Mouse (Mus musculus): ENCODE measurements at regions not wholly inside any gene's neighbourhood (a gene's known extent, or its start where the extent isn't known, plus 50 kb on each side); places are given as distances from the start of the nearest gene placed in this dataset.

GRCm38 (mm10) chr9:11729732-11730131, 825.2 kb upstream of the Cntn5 start:
- Histone ChIP-seq H3K27ac (ENCODE audit: low read depth, low read length) (no peak overlapping the region), H3K36me3 (ENCODE audit: control insufficient read depth, insufficient read depth, low read length) (no peaks in the 10 kb centered on the region), H3K4me1 (ENCODE audit: control insufficient read depth, insufficient read depth, low read length) (no peaks in the 10 kb centered on the region), H3K9me3 (ENCODE audit: control insufficient read depth, low read length) (no peaks in the 10 kb centered on the region), H3K27me3 (ENCODE audit: control insufficient read depth, insufficient read depth, low read length) (no peaks in the 10 kb centered on the region), H3K9ac (ENCODE audit: low read depth, low read length) (no peak overlapping the region), H3K4me3 (ENCODE audit: low read length) (no peak overlapping the region), H3K4me2 (replicated peaks; ENCODE audit: low read depth, low read length) (no peak overlapping the region)
- ATAC-seq (ENCODE audit: low FRiP score, low TSS enrichment) = no peak

- H3K9me3 ChIP-seq (ENCODE audit: control insufficient read depth, low read length) = no peaks in the 10 kb centered on the region
- ATAC-seq (ENCODE audit: low FRiP score, low TSS enrichment) = no peak
- no peak overlapping the region for H3K4me2 ChIP-seq (replicated peaks; ENCODE audit: low read depth, low read length)
- H3K27me3 ChIP-seq (ENCODE audit: control insufficient read depth, insufficient read depth, low read length) = no peaks in the 10 kb centered on the region
- 93% methylated on average over 2 of the region's 2 CpGs for WGBS
- H3K36me3 ChIP-seq (ENCODE audit: control insufficient read depth, insufficient read depth, low read length) = no peaks in the 10 kb centered on the region
- H3K27ac ChIP-seq (ENCODE audit: low read depth, low read length) = no peak overlapping the region
- H3K4me1 ChIP-seq (ENCODE audit: control insufficient read depth, insufficient read depth, low read length) = no peaks in the 10 kb centered on the region
- no peak overlapping the region for H3K4me3 ChIP-seq (ENCODE audit: low read length)
- no peak overlapping the region for H3K9ac ChIP-seq (ENCODE audit: low read depth, low read length)
These were observed 817.2 kb upstream of the Cntn5 start for GRCm38 (mm10) chr9:11721811-11722210.

GRCm38 (mm10) chr9:11704647-11705046, 800.1 kb upstream of the Cntn5 start:
- Histone ChIP-seq H3K4me3 (ENCODE audit: low read length) (no peak overlapping the region), H3K4me2 (replicated peaks; ENCODE audit: low read depth, low read length) (no peak overlapping the region), H3K27ac (ENCODE audit: low read depth, low read length) (no peak overlapping the region), H3K36me3 (ENCODE audit: control insufficient read depth, insufficient read depth, low read length) (no peaks in the 10 kb centered on the region), H3K4me1 (ENCODE audit: control insufficient read depth, insufficient read depth, low read length) (no peaks in the 10 kb centered on the region), H3K9me3 (ENCODE audit: control insufficient read depth, low read length) (no peaks in the 10 kb centered on the region), H3K9ac (ENCODE audit: low read depth, low read length) (no peak overlapping the region), H3K27me3 (ENCODE audit: control insufficient read depth, insufficient read depth, low read length) (no peaks in the 10 kb centered on the region)
- no peak for ATAC-seq (ENCODE audit: low FRiP score, low TSS enrichment)
- WGBS = 100% methylated on average over 1 of the region's 1 CpGs

- Histone ChIP-seq H3K4me1 (ENCODE audit: control insufficient read depth, insufficient read depth, low read length) (no peaks in the 10 kb centered on the region), H3K9ac (ENCODE audit: low read depth, low read length) (no peak overlapping the region), H3K4me3 (ENCODE audit: low read length) (no peak overlapping the region), H3K27me3 (ENCODE audit: control insufficient read depth, insufficient read depth, low read length) (no peaks in the 10 kb centered on the region), H3K36me3 (ENCODE audit: control insufficient read depth, insufficient read depth, low read length) (no peaks in the 10 kb centered on the region), H3K4me2 (replicated peaks; ENCODE audit: low read depth, low read length) (no peak overlapping the region), H3K27ac (ENCODE audit: low read depth, low read length) (no peak overlapping the region), H3K9me3 (ENCODE audit: control insufficient read depth, low read length) (no peaks in the 10 kb centered on the region)
- 84% methylated on average over 3 of the region's 3 CpGs for WGBS
- ATAC-seq (ENCODE audit: low FRiP score, low TSS enrichment) = no peak
These were observed 798.6 kb upstream of the Cntn5 start for GRCm38 (mm10) chr9:11703150-11703549.

- Histone ChIP-seq H3K27ac (ENCODE audit: low read depth, low read length) (no peak overlapping the region), H3K9ac (ENCODE audit: low read depth, low read length) (no peak overlapping the region), H3K36me3 (ENCODE audit: control insufficient read depth, insufficient read depth, low read length) (no peaks in the 10 kb centered on the region), H3K4me2 (replicated peaks; ENCODE audit: low read depth, low read length) (no peak overlapping the region), H3K9me3 (ENCODE audit: control insufficient read depth, low read length) (no peaks in the 10 kb centered on the region), H3K4me1 (ENCODE audit: control insufficient read depth, insufficient read depth, low read length) (no peaks in the 10 kb centered on the region), H3K4me3 (ENCODE audit: low read length) (no peak overlapping the region), H3K27me3 (ENCODE audit: control insufficient read depth, insufficient read depth, low read length) (no peaks in the 10 kb centered on the region)
- ATAC-seq (ENCODE audit: low FRiP score, low TSS enrichment) = no peak
- WGBS = 89% methylated on average over 1 of the region's 1 CpGs
These were observed 788.9 kb upstream of the Cntn5 start for GRCm38 (mm10) chr9:11693505-11693904.

- H3K27me3 ChIP-seq (ENCODE audit: control insufficient read depth, insufficient read depth, low read length) = no peaks in the 10 kb centered on the region
- WGBS = 37% methylated on average over 2 of the region's 2 CpGs
- H3K4me3 ChIP-seq (ENCODE audit: low read length) = no peak overlapping the region
- ATAC-seq (ENCODE audit: low FRiP score, low TSS enrichment) = no peak
- H3K4me2 ChIP-seq (replicated peaks; ENCODE audit: low read depth, low read length) = no peak overlapping the region
- H3K9me3 ChIP-seq (ENCODE audit: control insufficient read depth, low read length) = no peaks in the 10 kb centered on the region
- no peak overlapping the region for H3K9ac ChIP-seq (ENCODE audit: low read depth, low read length)
- H3K36me3 ChIP-seq (ENCODE audit: control insufficient read depth, insufficient read depth, low read length) = no peaks in the 10 kb centered on the region
- no peak overlapping the region for H3K27ac ChIP-seq (ENCODE audit: low read depth, low read length)
- no peaks in the 10 kb centered on the region for H3K4me1 ChIP-seq (ENCODE audit: control insufficient read depth, insufficient read depth, low read length)
These were observed 782.5 kb upstream of the Cntn5 start for GRCm38 (mm10) chr9:11687101-11687500.

- WGBS = 80% methylated on average over 3 of the region's 3 CpGs
These were observed 767.4 kb upstream of the Cntn5 start for GRCm38 (mm10) chr9:11671939-11672338.

GRCm38 (mm10) chr9:11671243-11671642, 766.7 kb upstream of the Cntn5 start:
- Histone ChIP-seq H3K4me2 (replicated peaks; ENCODE audit: low read depth, low read length) (no peak overlapping the region), H3K27ac (ENCODE audit: low read depth, low read length) (no peak overlapping the region), H3K36me3 (ENCODE audit: control insufficient read depth, insufficient read depth, low read length) (no peaks in the 10 kb centered on the region), H3K27me3 (ENCODE audit: control insufficient read depth, insufficient read depth, low read length) (no peaks in the 10 kb centered on the region), H3K9me3 (ENCODE audit: control insufficient read depth, low read length) (no peaks in the 10 kb centered on the region), H3K4me1 (ENCODE audit: control insufficient read depth, insufficient read depth, low read length) (no peaks in the 10 kb centered on the region), H3K9ac (ENCODE audit: low read depth, low read length) (no peak overlapping the region), H3K4me3 (ENCODE audit: low read length) (no peak overlapping the region)
- 38% methylated on average over 1 of the region's 1 CpGs for WGBS
- ATAC-seq (ENCODE audit: low FRiP score, low TSS enrichment) = no peak

More at GRCm38 (mm10) chr9:11671939-11672338, 767.4 kb upstream of the Cntn5 start:
- Histone ChIP-seq H3K4me3 (ENCODE audit: low read length) (no peak overlapping the region), H3K4me2 (replicated peaks; ENCODE audit: low read depth, low read length) (no peak overlapping the region), H3K27ac (ENCODE audit: low read depth, low read length) (no peak overlapping the region), H3K4me1 (ENCODE audit: control insufficient read depth, insufficient read depth, low read length) (no peaks in the 10 kb centered on the region), H3K36me3 (ENCODE audit: control insufficient read depth, insufficient read depth, low read length) (no peaks in the 10 kb centered on the region), H3K27me3 (ENCODE audit: control insufficient read depth, insufficient read depth, low read length) (no peaks in the 10 kb centered on the region), H3K9ac (ENCODE audit: low read depth, low read length) (no peak overlapping the region), H3K9me3 (ENCODE audit: control insufficient read depth, low read length) (no peaks in the 10 kb centered on the region)
- ATAC-seq (ENCODE audit: low FRiP score, low TSS enrichment) = no peak

- no peak overlapping the region for H3K4me2 ChIP-seq (replicated peaks; ENCODE audit: low read depth, low read length)
- ATAC-seq (ENCODE audit: low FRiP score, low TSS enrichment) = no peak
- H3K4me3 ChIP-seq (ENCODE audit: low read length) = no peak overlapping the region
- H3K27me3 ChIP-seq (ENCODE audit: control insufficient read depth, insufficient read depth, low read length) = no peaks in the 10 kb centered on the region
- no peaks in the 10 kb centered on the region for H3K9me3 ChIP-seq (ENCODE audit: control insufficient read depth, low read length)
- no peaks in the 10 kb centered on the region for H3K4me1 ChIP-seq (ENCODE audit: control insufficient read depth, insufficient read depth, low read length)
- WGBS = 62% methylated on average over 2 of the region's 2 CpGs
- no peak overlapping the region for H3K9ac ChIP-seq (ENCODE audit: low read depth, low read length)
- no peak overlapping the region for H3K27ac ChIP-seq (ENCODE audit: low read depth, low read length)
- no peaks in the 10 kb centered on the region for H3K36me3 ChIP-seq (ENCODE audit: control insufficient read depth, insufficient read depth, low read length)
These were observed 724.9 kb upstream of the Cntn5 start for GRCm38 (mm10) chr9:11629461-11629860.

GRCm38 (mm10) chr9:11604381-11604780, 699.8 kb upstream of the Cntn5 start:
- H3K9me3 ChIP-seq (ENCODE audit: control insufficient read depth, low read length) = no peaks in the 10 kb centered on the region
- no peak overlapping the region for H3K4me2 ChIP-seq (replicated peaks; ENCODE audit: low read depth, low read length)
- H3K27ac ChIP-seq (ENCODE audit: low read depth, low read length) = no peak overlapping the region
- WGBS = 86% methylated on average over 2 of the region's 2 CpGs
- no peaks in the 10 kb centered on the region for H3K4me1 ChIP-seq (ENCODE audit: control insufficient read depth, insufficient read depth, low read length)
- no peak overlapping the region for H3K9ac ChIP-seq (ENCODE audit: low read depth, low read length)
- no peaks in the 10 kb centered on the region for H3K27me3 ChIP-seq (ENCODE audit: control insufficient read depth, insufficient read depth, low read length)
- H3K4me3 ChIP-seq (ENCODE audit: low read length) = no peak overlapping the region
- H3K36me3 ChIP-seq (ENCODE audit: control insufficient read depth, insufficient read depth, low read length) = no peaks in the 10 kb centered on the region
- no peak for ATAC-seq (ENCODE audit: low FRiP score, low TSS enrichment)

Data from kidney, embryonic 14.5 days (tissue).